Mouse (Mus musculus) lung, adult 18-20 months (tissue): Measurements from ENCODE around the gene Sdk1.
"Not testable (repeated sequence)": the region's sequence is repeated elsewhere in the genome, so short reads cannot be mapped to it uniquely, and the experiment has no call there.

Source experiments
- DNase-seq, 2 experiments: peaks; one replicate each; pipeline ENCODE4 v3.0.0; 2022; ENCODE audit warnings: mixed read lengths in 2 of 2

Sdk1 gene

DNA sequence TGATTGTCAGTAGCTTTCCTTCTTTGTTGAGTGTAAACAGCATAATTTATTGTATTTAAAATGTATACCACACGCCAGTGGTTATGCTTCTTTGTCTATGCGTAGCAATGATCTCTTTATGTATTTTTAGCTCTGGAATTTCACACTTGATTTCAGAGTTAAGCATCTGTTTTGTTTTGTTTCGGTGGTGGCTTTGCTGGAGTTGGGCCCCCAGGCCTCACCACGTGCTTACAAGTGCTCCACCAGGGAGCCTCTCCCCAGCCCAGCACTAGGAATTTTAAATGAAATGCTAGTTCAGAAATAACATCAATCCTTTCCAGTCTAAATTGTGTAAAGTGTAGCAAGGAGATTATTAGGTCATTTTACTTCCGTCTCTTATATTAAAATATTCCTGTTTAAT is 227.5 kb downstream of the Sdk1 start:
- DNase-seq = no peak

DNA sequence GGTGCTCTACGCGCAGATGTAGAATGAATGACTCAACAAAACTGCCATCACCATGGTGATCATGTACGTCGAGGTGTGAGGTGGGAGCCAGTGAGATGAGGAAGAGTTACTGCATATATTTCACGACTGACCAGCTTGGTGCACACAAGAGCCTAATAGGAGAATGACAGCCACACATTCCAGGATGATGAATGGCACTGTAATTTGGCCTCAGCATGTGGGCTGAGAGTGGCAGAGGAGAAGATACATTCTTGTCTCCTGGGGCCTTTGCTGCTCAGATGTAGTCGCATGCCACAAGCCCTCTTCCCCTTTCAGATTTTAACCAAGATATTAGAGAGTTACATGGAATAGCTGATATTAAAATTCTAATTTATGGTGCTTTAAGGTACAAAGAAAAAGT is 264.0 kb downstream of the Sdk1 start:
- no peak for DNase-seq

DNA sequence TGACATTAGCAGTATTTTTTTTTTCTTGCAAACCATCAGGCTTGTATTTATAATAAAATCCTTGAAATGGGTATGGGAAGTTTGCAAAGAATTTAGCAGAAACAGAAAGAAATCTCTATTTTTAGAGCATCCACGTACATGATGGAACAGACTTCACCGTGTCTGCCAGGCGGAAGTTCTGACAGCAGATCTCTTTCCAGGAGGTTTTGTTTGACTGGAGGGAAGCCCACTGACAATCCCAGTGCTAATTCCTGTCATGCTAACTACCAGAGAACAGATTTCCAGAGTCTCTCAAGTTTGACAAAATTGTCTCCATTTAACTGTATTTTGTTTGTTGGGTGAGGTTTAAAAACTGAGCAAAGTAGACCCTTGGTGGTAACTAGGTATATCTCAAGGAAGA is 265.1 kb downstream of the Sdk1 start:
- no peak for DNase-seq

DNA sequence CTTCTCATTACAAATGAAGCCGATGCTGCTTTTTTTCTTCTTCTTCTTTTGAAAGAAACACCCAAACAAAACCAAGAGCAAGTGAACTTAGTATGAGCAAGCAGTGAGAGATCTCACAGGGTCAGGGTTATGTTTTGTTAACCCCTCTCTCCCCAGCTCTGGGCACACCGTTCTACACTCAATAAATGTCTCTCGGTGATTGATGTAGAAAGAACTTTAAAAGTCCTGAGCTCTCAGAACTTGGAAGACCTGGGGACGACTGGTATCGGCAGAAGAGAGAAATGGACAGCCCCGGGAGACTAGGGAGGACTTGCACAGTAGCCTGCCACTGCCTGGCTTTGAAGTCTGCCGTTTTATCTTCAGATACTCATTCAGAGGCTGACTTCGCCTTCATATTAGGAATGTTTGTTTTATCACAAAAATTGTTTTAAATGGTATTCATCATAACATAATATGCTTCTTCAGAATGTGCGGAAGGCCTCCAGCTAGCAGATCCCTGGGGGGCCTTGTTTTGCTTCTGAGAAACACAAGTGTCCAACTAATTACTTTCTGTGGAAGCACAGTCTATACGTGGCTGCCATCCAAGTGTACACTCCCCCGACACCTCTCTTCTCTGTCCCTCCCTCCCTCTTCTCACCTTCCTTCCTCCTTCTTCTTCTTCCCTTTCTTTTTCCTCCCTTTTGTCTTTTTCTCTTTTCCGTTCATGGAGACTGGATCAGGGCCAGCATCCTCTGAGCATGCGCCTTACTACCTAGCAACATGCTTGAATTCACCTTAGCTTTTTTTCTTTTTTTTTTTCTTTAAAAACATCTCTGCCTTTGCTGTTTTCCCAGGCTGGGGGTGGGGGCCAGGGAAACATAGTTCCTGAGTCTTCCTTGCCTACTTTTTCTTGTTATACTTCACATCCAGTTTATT is 283.8 kb downstream of the Sdk1 start:
- no peak for DNase-seq

DNA sequence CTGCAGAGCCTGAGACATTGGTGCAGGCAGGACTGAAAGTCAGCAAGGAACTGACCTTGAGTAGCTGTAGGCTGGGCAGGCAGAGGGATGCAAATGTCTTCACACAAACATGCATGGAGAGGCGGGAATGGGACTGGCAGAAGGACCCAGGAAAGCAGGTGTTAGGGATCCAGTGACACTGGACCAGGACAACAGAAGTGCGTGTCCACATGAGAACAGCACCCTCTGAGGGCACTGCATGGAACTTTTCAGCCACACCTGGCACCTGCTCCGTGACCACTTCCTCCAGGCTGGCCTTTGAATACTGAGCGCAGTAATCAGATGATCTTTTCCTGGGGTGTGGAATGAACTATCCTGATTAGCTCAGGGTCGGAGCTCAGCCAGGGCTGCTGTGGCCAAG is 298.9 kb downstream of the Sdk1 start:
- DNase-seq = no peak

DNA sequence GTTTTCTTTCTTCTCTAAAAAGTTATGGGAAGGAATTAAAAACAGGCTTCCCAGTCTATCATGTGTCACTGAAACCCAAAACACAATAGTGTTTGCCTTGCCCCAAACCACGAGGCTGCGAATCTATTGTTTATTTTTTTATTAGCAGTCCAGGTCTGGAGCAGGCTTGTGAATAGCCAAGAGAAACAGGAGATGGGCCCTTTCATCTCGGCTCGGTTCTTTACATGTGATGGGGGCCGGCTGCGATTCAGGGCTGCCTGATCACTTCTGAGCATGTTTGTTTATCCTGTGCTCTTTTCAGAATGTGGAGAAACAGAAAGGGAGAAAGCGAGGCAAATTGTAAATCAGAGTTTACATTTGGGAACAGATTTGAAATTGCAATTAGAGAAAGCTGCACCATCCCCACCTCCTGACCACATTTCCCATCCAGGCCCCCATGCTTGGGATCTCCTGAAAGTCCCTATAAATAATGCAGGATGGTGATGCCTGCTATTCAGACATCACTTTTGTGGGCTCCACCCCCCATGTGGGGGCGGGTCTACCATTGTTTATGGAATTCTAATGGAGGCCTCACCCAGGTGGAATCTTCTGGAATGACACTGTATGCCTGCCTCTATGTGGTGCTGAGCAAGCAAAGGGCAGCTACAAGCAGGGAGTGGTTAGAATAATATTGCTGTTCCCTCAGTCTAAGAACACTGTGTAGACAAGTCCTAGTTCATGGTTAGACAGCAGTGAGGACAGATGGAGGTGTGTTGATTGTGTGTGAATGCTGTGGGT is 301.8 kb downstream of the Sdk1 start:
- no peak for DNase-seq

DNA sequence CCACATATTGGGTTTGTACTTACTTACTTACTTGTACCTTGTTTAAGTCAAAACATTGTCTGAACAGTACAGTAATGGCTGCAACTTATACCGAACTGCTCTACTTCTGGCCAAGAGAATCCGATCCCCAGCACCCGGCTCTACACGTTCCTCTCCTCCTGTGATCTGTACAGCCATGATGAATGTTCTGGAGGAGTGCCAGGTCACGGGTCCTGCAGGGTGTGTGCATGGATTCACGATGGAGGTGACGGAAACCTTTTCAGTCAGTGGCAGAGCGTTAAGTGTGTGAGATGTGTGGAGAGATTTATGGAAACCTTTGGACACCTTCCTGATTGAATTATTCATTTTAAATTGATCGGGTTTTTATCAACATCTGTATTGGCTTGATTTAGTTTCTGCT is 312.2 kb downstream of the Sdk1 start:
- no peak for DNase-seq

DNA sequence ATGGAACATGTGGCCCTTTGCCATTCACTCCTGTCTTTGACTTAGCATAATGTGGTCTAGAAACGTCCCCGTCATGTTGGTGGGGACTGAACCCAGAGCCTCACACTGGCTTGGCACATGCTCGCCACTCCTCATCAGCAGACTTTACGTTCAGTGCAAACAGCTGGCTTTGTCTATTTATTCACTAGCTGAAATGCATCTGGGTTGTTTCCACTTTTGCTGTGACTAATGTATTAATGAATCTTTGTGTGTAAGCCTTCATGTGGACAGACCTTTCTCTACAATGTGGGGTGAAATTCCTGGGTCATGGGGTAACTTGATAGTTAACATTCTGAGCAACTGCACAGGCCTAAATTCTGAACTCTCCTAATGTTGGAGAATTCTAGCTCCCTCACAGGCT is 317.4 kb downstream of the Sdk1 start:
- no peak for DNase-seq

DNA sequence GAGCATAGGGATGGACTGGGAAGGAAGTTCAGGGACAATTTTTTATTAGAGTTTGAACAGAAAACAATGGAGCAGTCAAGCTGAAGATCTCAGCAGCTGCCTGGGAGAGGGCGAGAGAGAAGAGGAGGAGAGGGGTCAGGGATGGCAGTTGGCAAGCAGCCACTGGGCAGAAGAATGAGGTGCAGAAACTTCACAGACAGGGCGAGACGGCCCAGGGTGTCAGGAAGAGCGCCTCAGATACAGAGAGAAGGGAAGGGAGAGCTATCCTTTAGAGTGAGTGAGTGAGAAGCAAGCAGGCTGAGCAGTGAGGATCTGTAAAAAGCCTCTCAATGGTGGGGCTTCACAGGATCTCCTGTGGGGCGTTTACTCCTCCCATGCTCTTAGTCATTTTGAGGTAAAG is 319.0 kb downstream of the Sdk1 start:
- no peak for DNase-seq

DNA sequence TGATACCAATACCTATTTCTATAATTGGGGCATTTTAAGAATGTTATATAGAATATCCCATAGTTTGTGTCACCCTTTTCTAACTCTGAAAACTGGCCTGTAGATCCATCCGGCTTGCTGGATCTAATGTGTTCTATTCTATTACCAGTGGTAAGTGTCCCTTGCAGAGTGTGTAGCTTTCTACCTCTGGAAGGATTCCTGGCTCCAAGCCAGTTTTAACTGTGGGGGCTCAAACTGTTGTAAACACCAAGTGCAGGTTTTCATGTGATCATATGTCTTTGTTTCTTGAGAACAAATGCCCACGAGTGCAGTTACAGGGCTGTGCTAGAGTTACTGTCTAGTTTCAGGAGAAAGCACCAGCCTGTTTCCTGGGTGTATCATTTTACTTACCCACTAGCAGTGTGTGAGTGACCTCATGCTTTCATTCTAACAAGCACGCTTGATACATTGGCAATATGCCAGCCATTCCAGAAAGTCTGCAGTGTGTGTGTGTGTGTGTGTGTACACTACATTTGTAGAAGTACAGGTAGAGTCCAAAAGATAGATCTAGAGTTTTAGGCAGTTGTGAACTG is 320.8 kb downstream of the Sdk1 start:
- DNase-seq = no peak

DNA sequence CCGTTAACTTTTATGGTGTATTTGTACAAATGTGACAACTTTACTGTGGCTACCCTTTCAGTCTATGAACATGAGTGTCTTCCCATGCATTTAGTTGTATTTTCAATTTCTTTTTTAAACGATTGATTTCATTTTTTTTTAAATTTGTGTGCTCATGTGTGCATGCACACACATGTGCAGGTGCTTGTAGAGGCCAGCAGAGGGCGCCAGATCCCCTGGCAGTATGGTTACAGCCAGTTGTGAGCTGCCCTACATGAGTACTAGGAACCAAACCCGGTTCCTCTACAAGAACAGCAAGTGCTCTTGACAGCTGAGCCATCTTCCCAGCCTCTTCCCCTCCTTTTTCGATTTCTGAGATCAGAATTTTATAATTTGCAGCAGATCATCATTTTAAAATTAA is 322.9 kb downstream of the Sdk1 start:
- DNase-seq = no peak

DNA sequence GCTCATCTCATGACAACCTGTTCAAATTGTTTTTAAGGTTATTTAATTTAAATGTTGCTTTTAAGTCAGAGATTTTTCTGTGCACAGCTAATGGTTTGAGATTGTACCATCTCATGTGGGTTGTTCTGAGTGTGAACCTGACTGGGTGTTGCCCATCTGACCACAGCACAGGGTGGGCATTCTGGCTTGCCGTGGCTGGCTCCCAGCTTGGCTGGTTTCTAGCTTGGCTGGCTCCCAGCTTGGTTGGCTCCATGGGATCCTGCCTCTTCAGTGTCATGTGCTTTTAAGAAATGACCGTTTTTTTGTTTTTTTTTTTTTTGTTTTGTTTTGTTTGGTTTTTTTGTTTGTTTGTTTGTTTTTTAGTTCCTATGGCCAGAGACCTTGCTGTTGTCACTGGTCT is 326.8 kb downstream of the Sdk1 start:
- no peak for DNase-seq

DNA sequence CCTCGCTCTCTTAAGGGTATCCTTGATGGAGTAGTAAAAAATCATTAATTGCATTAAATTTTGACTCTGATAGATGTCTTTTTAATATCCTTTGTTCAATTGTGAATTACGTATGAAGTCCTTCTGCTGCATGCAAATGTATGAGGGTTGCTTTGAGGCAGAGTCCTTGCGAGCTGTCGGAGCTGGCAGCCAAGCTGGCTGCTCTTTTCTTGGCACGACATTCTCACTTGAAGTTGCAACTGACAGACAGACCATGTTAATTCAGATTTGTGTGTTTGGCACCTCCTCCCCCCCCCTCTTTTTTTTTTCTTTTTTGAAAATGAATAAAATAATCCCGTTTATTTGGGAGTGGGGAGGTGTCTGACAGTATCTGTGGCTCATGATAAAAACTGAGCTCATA is 329.2 kb downstream of the Sdk1 start:
- no peak for DNase-seq

DNA sequence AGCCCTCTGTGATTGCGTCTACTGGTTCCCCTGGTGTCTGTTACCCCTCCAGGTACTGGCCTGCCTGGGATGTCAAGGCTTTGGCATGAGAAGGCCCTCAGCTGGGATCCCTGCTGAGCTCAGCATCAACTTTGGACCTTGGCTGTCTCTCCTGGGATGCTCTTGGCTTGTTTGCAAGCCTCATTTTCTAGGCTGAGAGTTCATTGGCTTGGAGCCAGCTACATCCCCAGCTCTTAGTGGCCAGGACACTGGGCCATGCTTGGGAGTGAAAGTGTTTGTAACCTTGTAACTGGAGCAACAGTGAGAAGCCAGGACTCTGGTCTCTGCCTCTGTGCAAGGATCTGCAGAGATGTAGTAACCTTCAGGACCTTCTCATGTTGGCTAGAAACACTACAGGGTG is 333.0 kb downstream of the Sdk1 start:
- no peak for DNase-seq

DNA sequence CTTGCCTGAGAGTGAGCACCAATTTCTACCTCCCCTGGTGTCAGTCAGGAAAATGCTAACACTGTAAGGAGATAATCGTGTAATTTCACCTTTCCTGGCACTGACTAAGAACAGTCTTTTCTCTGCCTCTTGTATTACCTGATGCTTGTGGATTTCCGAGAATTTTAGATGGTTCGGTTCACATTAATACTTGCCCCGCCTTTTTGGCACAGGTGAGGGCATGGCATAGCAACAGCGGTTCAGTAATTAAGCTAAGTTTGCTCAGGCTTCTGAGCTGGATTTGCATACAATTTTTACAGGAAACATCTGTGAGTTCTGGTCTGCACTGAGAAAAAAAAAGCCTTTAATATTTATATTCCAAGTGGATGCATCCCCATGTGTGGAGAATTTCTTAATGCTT is 350.0 kb downstream of the Sdk1 start:
- no peak for DNase-seq

DNA sequence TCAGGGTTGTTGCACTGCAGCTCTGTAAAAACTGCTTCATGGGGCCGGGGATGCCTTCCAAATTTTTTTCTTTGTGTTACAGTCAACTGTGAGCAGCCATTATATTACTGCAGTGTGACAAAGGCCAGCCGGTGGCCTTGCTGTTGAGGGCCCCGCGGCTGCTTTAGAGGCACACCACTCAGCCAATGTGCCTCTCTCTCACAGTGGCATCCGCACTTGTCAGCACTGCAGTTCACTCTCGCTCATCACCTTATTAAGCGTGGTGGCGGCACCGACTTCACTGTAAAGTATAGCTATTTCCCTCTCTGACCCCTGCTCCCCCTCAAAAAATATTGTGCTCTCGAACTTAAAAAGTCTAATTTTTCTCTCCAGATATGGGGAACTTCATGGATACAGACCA is 371.4 kb downstream of the Sdk1 start:
- no peak for DNase-seq

DNA sequence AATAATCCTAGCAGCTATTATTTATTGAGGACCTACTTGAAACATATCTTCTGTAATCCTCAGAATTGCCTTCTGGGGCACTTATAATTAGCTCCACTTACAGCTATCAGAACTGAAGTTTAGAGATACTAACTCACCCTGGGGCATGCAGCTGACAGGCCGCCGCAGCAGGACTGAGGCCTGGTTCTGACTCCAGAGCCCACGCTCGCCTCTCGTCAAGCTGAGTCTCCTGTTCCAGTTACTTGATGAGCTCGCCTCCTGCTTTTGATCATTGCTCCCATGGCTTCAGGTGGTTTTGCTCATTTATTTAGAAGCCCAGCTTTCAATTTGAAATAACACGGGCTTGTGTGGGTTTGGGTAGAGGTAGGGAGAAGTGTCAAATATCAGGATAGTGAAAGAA is 374.5 kb downstream of the Sdk1 start:
- DNase-seq = no peak

DNA sequence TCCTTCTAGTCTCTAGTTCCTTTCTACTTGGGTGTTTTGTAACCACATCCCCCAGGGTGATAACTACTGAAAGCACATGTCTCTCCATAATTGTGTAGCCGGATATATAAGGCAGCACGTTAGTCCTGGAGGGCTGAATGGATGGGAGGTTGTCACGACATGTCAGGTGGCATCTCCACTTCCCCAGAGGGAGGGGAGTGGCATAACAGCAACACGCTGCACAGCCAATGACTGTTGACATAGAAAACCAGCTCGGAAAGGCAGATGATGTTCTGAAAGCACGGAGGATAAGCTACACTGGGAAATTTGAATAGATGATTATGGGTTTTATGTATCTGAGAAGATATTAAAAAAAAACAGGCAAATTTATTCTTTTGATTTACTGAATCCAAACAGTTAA is 376.4 kb downstream of the Sdk1 start:
- no peak for DNase-seq

DNA sequence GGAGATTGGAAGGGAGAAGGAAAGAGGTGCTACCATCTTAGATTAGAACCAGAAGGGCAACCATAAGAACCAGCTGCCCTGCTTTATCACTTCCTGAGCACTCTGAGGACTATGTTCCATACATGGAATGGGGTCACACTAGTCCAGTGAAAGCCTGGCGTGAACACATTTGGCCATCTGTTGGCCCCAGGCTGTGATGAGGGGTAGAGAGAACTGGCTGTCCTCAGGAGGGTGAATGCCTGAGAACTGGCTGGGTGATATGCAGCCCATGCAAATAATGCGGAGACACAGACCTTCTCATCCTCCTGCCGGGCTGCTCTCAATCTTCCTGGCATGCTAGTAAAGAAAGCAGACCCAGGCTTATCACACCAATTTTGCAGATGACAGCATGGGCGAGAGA is 384.1 kb downstream of the Sdk1 start:
- no peak for DNase-seq

DNA sequence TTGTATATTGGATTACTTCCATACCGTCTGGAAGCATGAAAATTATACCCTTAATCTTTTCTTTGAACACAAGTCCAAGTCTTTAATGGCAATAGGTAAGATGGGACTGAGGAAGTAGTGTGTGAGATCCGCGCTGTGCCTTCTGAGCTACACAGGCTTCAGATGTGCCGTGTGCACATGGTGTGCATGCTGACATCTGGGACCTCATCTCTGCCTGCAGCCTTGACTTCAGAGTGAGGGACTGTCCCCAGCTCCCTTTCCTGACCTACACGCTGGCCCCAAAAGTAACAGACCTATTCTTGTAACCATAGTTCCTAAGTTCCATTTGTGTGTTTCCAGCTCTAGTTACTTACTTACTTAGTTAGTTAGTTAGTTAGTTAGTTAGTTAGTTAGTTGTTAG is 390.4 kb downstream of the Sdk1 start:
- no peak for DNase-seq

DNA sequence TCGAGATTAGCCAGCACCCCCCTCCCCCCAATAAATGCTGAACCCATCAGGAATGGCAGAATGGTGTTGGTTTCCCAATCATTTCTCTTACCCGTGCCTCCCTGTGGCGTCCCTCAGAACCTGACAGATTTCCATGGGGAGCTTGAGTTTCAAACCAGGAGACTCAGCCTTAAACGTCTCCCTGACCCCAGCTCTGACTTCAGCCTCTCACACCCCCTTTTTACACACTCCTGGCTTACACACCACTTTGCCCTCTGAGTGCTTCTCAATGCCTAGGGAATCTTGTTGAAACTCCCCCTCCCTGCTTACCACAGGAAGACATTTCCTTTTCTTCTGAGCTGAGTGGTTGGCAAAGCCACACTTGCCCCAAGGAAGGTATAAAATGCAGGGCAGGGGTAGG is 392.0 kb downstream of the Sdk1 start:
- DNase-seq = no peak

DNA sequence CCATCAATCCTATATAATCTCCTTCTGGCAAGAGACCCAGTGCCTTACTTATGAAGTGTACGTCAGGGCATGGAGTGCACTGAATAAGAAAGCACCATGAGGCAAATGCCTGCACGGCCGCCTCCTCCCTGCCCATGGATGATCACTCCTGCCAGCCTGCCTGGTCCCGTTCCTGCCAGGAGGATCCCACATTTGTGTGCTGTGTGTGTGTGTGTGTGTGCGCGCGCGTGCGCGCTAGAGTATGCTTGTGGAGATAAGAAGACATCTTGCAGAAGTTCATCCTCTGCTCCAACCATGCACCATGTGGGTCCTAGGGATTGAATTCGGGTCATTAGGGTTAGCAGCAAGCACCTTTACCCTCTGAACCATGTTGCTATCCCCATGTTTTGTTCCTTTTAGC is 395.1 kb downstream of the Sdk1 start:
- no peak for DNase-seq

DNA sequence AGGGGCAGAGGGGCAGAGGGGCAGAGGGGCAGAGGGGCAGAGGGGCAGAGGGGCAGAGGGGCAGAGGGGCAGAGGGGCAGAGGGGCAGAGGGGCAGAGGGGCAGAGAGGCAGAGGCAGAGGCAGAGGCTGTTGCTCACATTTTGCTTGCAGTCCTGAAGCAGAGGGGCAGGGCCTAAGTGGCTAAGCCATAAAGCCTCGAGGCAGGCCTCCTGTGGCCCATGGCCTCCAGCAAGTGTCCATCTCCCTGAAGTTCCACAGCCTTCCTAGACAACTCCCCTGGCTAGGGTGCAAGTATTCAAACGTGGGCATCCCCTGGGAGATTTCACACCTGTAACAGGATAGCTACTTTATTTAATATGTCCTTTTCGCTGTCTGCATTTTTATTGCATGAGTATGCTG is 395.8 kb downstream of the Sdk1 start:
- DNase-seq = not testable (repeated sequence)

DNA sequence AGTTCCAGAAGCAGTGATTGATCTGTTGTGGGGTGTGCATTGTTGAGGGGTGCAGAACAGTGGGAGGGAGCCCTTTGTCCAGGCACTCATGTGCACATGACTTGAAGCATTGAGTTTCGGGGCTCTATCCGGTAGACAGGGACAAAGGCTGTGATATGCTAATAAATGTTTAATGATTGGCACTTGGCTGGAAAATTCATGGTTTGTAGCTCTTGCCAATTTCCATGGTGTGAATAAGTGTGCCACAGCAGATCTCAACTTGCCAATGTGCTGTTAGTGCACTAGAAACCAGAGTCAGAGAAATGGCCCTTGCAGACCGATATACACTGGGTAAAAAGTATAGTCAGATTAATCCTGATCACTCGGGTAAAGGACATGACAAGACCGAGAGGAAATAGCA is 404.4 kb downstream of the Sdk1 start:
- no peak for DNase-seq
